Mouse (Mus musculus) myocyte (in vitro differentiated cells): ENCODE measurements around the gene Tuba1c.

ENCODE experiments used
- CEBPB ChIP-seq: IDR thresholded peaks from 2 replicates; pipeline ENCODE4 v1.6.1; 2011; ENCODE audit warnings: mild to moderate bottlenecking, moderate library complexity; ENCODE audit not compliant: poor library complexity, insufficient read depth, severe bottlenecking
- E2F4 ChIP-seq: IDR thresholded peaks from one replicate; pipeline ENCODE4 v1.6.1; 2011; ENCODE audit warnings: mild to moderate bottlenecking, control low read depth, moderate library complexity; ENCODE audit not compliant: insufficient read depth
- MAX ChIP-seq: IDR thresholded peaks from one replicate; pipeline ENCODE4 v1.6.1; 2011; ENCODE audit warnings: low read depth, mild to moderate bottlenecking, control low read depth
- REST ChIP-seq: IDR thresholded peaks from one replicate; pipeline ENCODE4 v1.6.1; 2011; ENCODE audit warnings: mild to moderate bottlenecking, control low read depth, moderate library complexity; ENCODE audit not compliant: insufficient read depth, insufficient read length
- SRF ChIP-seq: IDR thresholded peaks from one replicate; pipeline ENCODE4 v1.6.1; 2011; ENCODE audit warnings: low read depth; ENCODE audit not compliant: control insufficient read depth, insufficient read length
- USF1 ChIP-seq: IDR thresholded peaks from one replicate; pipeline ENCODE4 v1.6.1; 2011; ENCODE audit warnings: low read depth, mild to moderate bottlenecking, control low read depth, moderate library complexity

DNA sequence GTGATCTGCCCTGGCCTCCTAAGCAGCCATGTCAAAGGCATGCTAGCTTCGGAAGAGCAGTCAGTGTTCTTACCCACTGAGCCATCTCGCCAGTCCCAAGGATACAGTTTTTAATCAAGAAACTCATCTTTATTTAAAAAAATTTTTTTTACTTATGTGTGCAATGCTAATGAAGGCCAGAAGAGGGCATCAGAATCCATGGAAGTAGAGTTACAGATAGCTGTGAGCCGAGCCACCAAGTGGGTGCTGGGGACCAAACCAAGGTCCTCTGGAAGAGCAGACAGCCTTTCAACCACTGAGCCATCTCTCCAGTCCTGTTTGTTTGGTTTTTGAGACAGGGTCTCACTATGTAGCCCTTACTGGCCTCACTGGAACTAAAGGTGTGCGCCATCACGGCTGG is 26.1 kb upstream of the Tuba1c start:
- TF ChIP-seq SRF (no peak), CEBPB (no peak), MAX (no peak), E2F4 (no peak), USF1 (no peak), REST (no peak)
